Mouse (Mus musculus) midbrain, embryonic 11.5 days (tissue): ENCODE measurements around the gene Vps39. TPM values are rescaled to one million over a fixed set of nuclear protein-coding genes. Genes with fewer than 3 reads are reported as not detected.

Experiments
- ATAC-seq: fragments of 200-750 bp; cut with Nextera tagmentation; 2 replicates; pipeline ENCODE4 v1.8.0; 2017; ENCODE audit warnings: moderate TSS enrichment, moderate library complexity; ENCODE audit not compliant: low FRiP score
- DNase-seq: peaks from one replicate; pipeline ENCODE4 v3.0.0; 2015; ENCODE audit warnings: low spot score; ENCODE audit errors: missing footprints
- H3K27ac ChIP-seq: fragments of 300-500 bp; sonication (generic); 2 replicates; pipeline ENCODE4 v1.5.1; 2014; ENCODE audit warnings: low read depth, low read length
- H3K27me3 ChIP-seq: fragments of 300-500 bp; sonication (generic); 2 replicates; pipeline ENCODE4 v1.6.1; 2014; ENCODE audit warnings: mild to moderate bottlenecking, low read length, moderate library complexity, mixed read lengths; ENCODE audit not compliant: control insufficient read depth, insufficient read depth
- H3K36me3 ChIP-seq: fragments of 300-500 bp; sonication (generic); 2 replicates; pipeline ENCODE4 v1.6.1; 2014; ENCODE audit warnings: mild to moderate bottlenecking, low read length, moderate library complexity, mixed read lengths; ENCODE audit not compliant: control insufficient read depth, insufficient read depth
- H3K4me1 ChIP-seq: fragments of 300-500 bp; sonication (generic); 2 replicates; pipeline ENCODE4 v1.6.1; 2014; ENCODE audit warnings: low read length; ENCODE audit not compliant: control insufficient read depth, insufficient read depth
- H3K4me2 ChIP-seq: fragments of 300-500 bp; sonication (generic); 2 replicates; pipeline ENCODE4 v1.6.1; 2014; ENCODE audit warnings: mild to moderate bottlenecking, moderate library complexity
- H3K4me3 ChIP-seq: fragments of 300-500 bp; sonication (generic); 2 replicates; pipeline ENCODE4 v1.5.1; 2014; ENCODE audit warnings: low read depth, low read length
- H3K9ac ChIP-seq: fragments of 300-500 bp; sonication (generic); 2 replicates; pipeline ENCODE4 v1.6.1; 2014; ENCODE audit warnings: low read length
- H3K9me3 ChIP-seq: fragments of 300-500 bp; sonication (generic); 2 replicates; pipeline ENCODE4 v1.6.1; 2016; ENCODE audit warnings: low read length; ENCODE audit not compliant: control insufficient read depth
- WGBS: fragments of 180-500 bp; shearing (Covaris S2); extraction: QIAGEN DNeasy Blood & Tissue Kit; methylation state at CpG from one replicate; pipeline ENCODE4 v1.1.7; 2014; 5-methylcytosine and 5-hydroxymethylcytosine counted together
- polyA plus RNA-seq: library from polyadenylated mRNA; unstranded; fragments of >200 nt; fragmentation: Nextera tagmentation; extraction: Ambion mirVana; gene quantifications from 2 replicates; pipeline ENCODE4 v1.2.1, GENCODE M21; 2014

Gene Vps39
- polyA plus RNA-seq, 1 experiment from 2014 or later, result 36.8 TPM

- H3K9me3 ChIP-seq, result no peaks in the 10 kb centered on the region
- WGBS, result 69% methylated on average over 3 of the region's 3 CpGs
- no peaks in the 10 kb centered on the region for H3K27me3 ChIP-seq
- DNase-seq (no peak), ATAC-seq (no peak)
- peaks cover 4% of the 10 kb centered on the region; the same call in 1 of the 2 replicates for H3K36me3 ChIP-seq
- H3K27ac ChIP-seq, result no peak within 1 kb of the TSS
- H3K4me2 ChIP-seq, result no peak within 1 kb of the TSS
- no peaks in the 10 kb centered on the region for H3K4me1 ChIP-seq
- H3K4me3 ChIP-seq, result no peak within 1 kb of the TSS
- H3K9ac ChIP-seq, result no peak within 1 kb of the TSS
These were observed 39.0 kb downstream of the Vps39 start, which contains the start of gene Pla2g4f for GRCm38 (mm10) chr2:120313976-120314375. TSS of gene Pla2g4f (minus strand) at chr2:120314165.

GRCm38 (mm10) chr2:120312276-120312825 lies 40.6 kb downstream of the Vps39 start:
- Histone ChIP-seq H3K27ac (no peak overlapping the region), H3K36me3 (peaks cover 2% of the 10 kb centered on the region; the same call in 1 of the 2 replicates), H3K4me1 (no peaks in the 10 kb centered on the region), H3K27me3 (no peaks in the 10 kb centered on the region), H3K4me2 (no peak overlapping the region), H3K4me3 (no peak overlapping the region), H3K9ac (no peak overlapping the region), H3K9me3 (no peaks in the 10 kb centered on the region)
- WGBS, result 88% methylated on average over 7 of the region's 7 CpGs
- ATAC-seq (no peak), DNase-seq (no peak)

GRCm38 (mm10) chr2:120304113-120304512 lies 48.8 kb downstream of the Vps39 start:
- Histone ChIP-seq H3K4me2 (no peak overlapping the region), H3K4me1 (no peaks in the 10 kb centered on the region), H3K9ac (no peak overlapping the region), H3K36me3 (no peaks in the 10 kb centered on the region), H3K9me3 (no peaks in the 10 kb centered on the region), H3K27ac (no peak overlapping the region), H3K27me3 (no peaks in the 10 kb centered on the region), H3K4me3 (no peak overlapping the region)
- WGBS, result 41% methylated on average over 3 of the region's 3 CpGs
- no peak for ATAC-seq
- DNase-seq, result no peak

- H3K9me3 ChIP-seq, result no peaks in the 10 kb centered on the region
- DNase-seq, result no peak
- WGBS, result 92% methylated on average over 6 of the region's 6 CpGs
- no peak overlapping the region for H3K27ac ChIP-seq
- H3K9ac ChIP-seq, result no peak overlapping the region
- no peaks in the 10 kb centered on the region for H3K36me3 ChIP-seq
- H3K4me3 ChIP-seq, result no peak overlapping the region
- no peaks in the 10 kb centered on the region for H3K4me1 ChIP-seq
- no peak overlapping the region for H3K4me2 ChIP-seq
- ATAC-seq, result no peak
- H3K27me3 ChIP-seq, result no peaks in the 10 kb centered on the region
These were observed 51.9 kb downstream of the Vps39 start for GRCm38 (mm10) chr2:120301076-120301475.

- ATAC-seq (no peak), DNase-seq (no peak)
- no peak overlapping the region for H3K27ac ChIP-seq
- no peaks in the 10 kb centered on the region for H3K4me1 ChIP-seq
- H3K27me3 ChIP-seq, result no peaks in the 10 kb centered on the region
- H3K36me3 ChIP-seq, result no peaks in the 10 kb centered on the region
- WGBS, result 81% methylated on average over 4 of the region's 4 CpGs
- no peak overlapping the region for H3K9ac ChIP-seq
- no peak overlapping the region for H3K4me2 ChIP-seq
- H3K4me3 ChIP-seq, result no peak overlapping the region
- no peaks in the 10 kb centered on the region for H3K9me3 ChIP-seq
These were observed 53.1 kb downstream of the Vps39 start for GRCm38 (mm10) chr2:120299866-120300265.

GRCm38 (mm10) chr2:120296160-120296559 lies 56.8 kb downstream of the Vps39 start:
- no peak overlapping the region for H3K9ac ChIP-seq
- DNase-seq (no peak), ATAC-seq (no peak)
- H3K4me2 ChIP-seq, result no peak overlapping the region
- no peak overlapping the region for H3K4me3 ChIP-seq
- no peaks in the 10 kb centered on the region for H3K36me3 ChIP-seq
- no peak overlapping the region for H3K27ac ChIP-seq
- 10% methylated on average over 2 of the region's 2 CpGs for WGBS
- H3K27me3 ChIP-seq, result no peaks in the 10 kb centered on the region
- no peaks in the 10 kb centered on the region for H3K4me1 ChIP-seq
- H3K9me3 ChIP-seq, result no peaks in the 10 kb centered on the region

GRCm38 (mm10) chr2:120291471-120292078 lies 61.4 kb downstream of the Vps39 start:
- Histone ChIP-seq H3K27me3 (no peaks in the 10 kb centered on the region), H3K9me3 (no peaks in the 10 kb centered on the region), H3K4me3 (no peak overlapping the region), H3K4me2 (no peak overlapping the region), H3K36me3 (no peaks in the 10 kb centered on the region), H3K27ac (no peak overlapping the region), H3K9ac (no peak overlapping the region), H3K4me1 (no peaks in the 10 kb centered on the region)
- DNase-seq (no peak), ATAC-seq (no peak)
- 83% methylated on average over 8 of the region's 9 CpGs for WGBS

- 78% methylated on average over 5 of the region's 5 CpGs for WGBS
- DNase-seq, result no peak
- no peak for ATAC-seq
- H3K27me3 ChIP-seq, result no peaks in the 10 kb centered on the region; the same call in 1 of the 2 replicates
- H3K4me3 ChIP-seq, result no peak within 1 kb of the TSS
- H3K9me3 ChIP-seq, result no peaks in the 10 kb centered on the region
- no peak within 1 kb of the TSS for H3K4me2 ChIP-seq
- H3K27ac ChIP-seq, result no peak within 1 kb of the TSS
- no peak within 1 kb of the TSS for H3K9ac ChIP-seq
- no peaks in the 10 kb centered on the region for H3K4me1 ChIP-seq
- no peaks in the 10 kb centered on the region for H3K36me3 ChIP-seq
These were observed 63.9 kb downstream of the Vps39 start, which contains the start of gene Pla2g4d for GRCm38 (mm10) chr2:120288995-120289394. TSS of gene Pla2g4d (minus strand) at chr2:120289197.

- H3K27ac ChIP-seq, result no peak overlapping the region
- DNase-seq (no peak), ATAC-seq (no peak)
- no peaks in the 10 kb centered on the region for H3K9me3 ChIP-seq
- H3K36me3 ChIP-seq, result no peaks in the 10 kb centered on the region
- no peaks in the 10 kb centered on the region for H3K4me1 ChIP-seq
- no peak overlapping the region for H3K4me3 ChIP-seq
- no peak overlapping the region for H3K9ac ChIP-seq
- no peak overlapping the region for H3K4me2 ChIP-seq
- 87% methylated on average over 3 of the region's 3 CpGs for WGBS
- H3K27me3 ChIP-seq, result no peaks in the 10 kb centered on the region; the same call in 1 of the 2 replicates
These were observed 64.5 kb downstream of the Vps39 start for GRCm38 (mm10) chr2:120288401-120288800.
